Mouse (Mus musculus) ES-Bruce4 (cell line): ENCODE results near the gene 1700028J19Rik.
A peak's percentile ranks its signal among the peaks of the same experiment; 100 is the strongest.

Source experiments
- CTCF ChIP-seq: IDR thresholded peaks from one replicate; pipeline ENCODE4 v1.8.1; 2011; ENCODE audit warnings: low read depth, low read length
- EP300 ChIP-seq: IDR thresholded peaks from 2 replicates; pipeline ENCODE4 v1.6.1; 2011; ENCODE audit warnings: low read depth, low read length; ENCODE audit not compliant: insufficient read depth
- POLR2A ChIP-seq: IDR thresholded peaks from one replicate; pipeline ENCODE4 v1.8.1; 2011; ENCODE audit warnings: low read length; ENCODE audit not compliant: insufficient read depth

GRCm38 (mm10) chr7:44291418-44291817, 44.9 kb upstream of the 1700028J19Rik start:
- TF ChIP-seq EP300 (peak; percentile 74), POLR2A (no peak), CTCF (no peak)
